8 mouse cellular contexts compared by ENCODE assay signal in the genomic region with DNA sequence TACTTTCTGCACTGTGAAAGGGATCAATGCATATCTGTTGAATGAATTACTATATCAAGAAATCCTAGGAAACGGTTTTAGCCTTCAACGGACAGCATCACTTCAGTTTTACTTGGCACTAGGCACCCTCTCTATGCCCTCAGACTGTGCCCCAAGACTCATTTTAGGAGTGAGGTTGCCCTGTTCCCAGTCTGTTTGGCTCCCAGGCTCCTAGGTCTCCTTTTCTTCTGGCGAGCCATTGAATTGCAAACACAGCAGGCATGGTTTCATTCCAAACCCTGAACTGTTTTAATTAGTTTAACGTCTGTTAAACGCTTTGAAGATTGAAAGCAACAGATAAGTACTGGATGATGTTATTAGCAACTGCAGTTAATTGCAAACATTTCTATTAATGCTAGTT. TPM values are rescaled to one million over a fixed set of nuclear protein-coding genes. Genes with fewer than 3 reads are reported as not detected.
DNase-seq lines count a peak whose midpoint lies in the region; ATAC-seq and TF ChIP-seq lines count a peak whose summit lies in the region.

No protein-coding gene starts in this region.

- no peak overlapping the region for H3K27ac ChIP-seq in layer of hippocampus, adult 2 months
- H3K27ac ChIP-seq in forebrain, embryonic 11.5 days (ENCODE audit: low read depth, low read length) = no peak overlapping the region
- no peak overlapping the region for H3K27ac ChIP-seq in intestine, embryonic 16.5 days (ENCODE audit: low read length)
- H3K27ac ChIP-seq in neural tube, embryonic 11.5 days (ENCODE audit: low read depth, low read length) = no peak overlapping the region

- WGBS in forebrain, embryonic 11.5 days = 36% methylated on average over 5 of the region's 5 CpGs
- WGBS in intestine, embryonic 16.5 days = 25% methylated on average over 5 of the region's 5 CpGs
- WGBS in neural tube, embryonic 11.5 days = 22% methylated on average over 5 of the region's 5 CpGs

- no peak overlapping the region for H3K9ac ChIP-seq in forebrain, embryonic 11.5 days (ENCODE audit: low read length)
- H3K9ac ChIP-seq in intestine, embryonic 16.5 days (ENCODE audit: low read depth, low read length) = no peak overlapping the region
- H3K9ac ChIP-seq in neural tube, embryonic 11.5 days (ENCODE audit: low read length) = no peak overlapping the region

- H3K4me2 ChIP-seq in forebrain, embryonic 11.5 days (ENCODE audit: low read depth, low read length, severe bottlenecking) = peak overlapping the region; percentile 55; the same call in 1 of the 2 replicates
- peak overlapping the region; percentile 85; the same call in 1 of the 2 replicates for H3K4me2 ChIP-seq in intestine, embryonic 16.5 days (ENCODE audit: low read depth, low read length)
- H3K4me2 ChIP-seq in neural tube, embryonic 11.5 days (ENCODE audit: low read depth) = peak overlapping the region; percentile 77

- DNase-seq in layer of hippocampus, adult 2 months (ENCODE audit: low spot score in 2 of 2) = no peak
- no peak for DNase-seq in layer of hippocampus, adult 9-10 months (ENCODE audit: low spot score)
- DNase-seq in forebrain, embryonic 11.5 days (ENCODE audit: low spot score) = no peak
- no peak for DNase-seq in neural tube, embryonic 11.5 days (ENCODE audit: low spot score)
- no peak for DNase-seq in layer of hippocampus, adult 9-11 months
- no peak for DNase-seq in thymus, postnatal 14 days
- DNase-seq in urinary bladder, postnatal 14 days (ENCODE audit: low spot score) = no peak

- peak; percentile 47 for ATAC-seq in forebrain, embryonic 11.5 days (replicated peaks; ENCODE audit: low FRiP score)
- ATAC-seq in intestine, embryonic 16.5 days = no peak
- ATAC-seq in neural tube, embryonic 11.5 days (ENCODE audit: insufficient read depth, low FRiP score, low TSS enrichment) = peak; percentile 25; the same call in 1 of the 2 replicates

- peak overlapping the region; percentile 69 for H3K4me3 ChIP-seq in layer of hippocampus, adult 2 months
- H3K4me3 ChIP-seq in forebrain, embryonic 11.5 days (ENCODE audit: low read depth, low read length) = peak overlapping the region; percentile 46; the same call in 1 of the 2 replicates
- H3K4me3 ChIP-seq in intestine, embryonic 16.5 days (ENCODE audit: low read length) = peak overlapping the region; percentile 58
- no peak overlapping the region; the same call in 1 of the 2 replicates for H3K4me3 ChIP-seq in neural tube, embryonic 11.5 days (ENCODE audit: low read depth, low read length)

- H3K36me3 ChIP-seq in forebrain, embryonic 11.5 days (ENCODE audit: control insufficient read depth, insufficient read depth, low read length) = no peaks in the 10 kb centered on the region
- no peaks in the 10 kb centered on the region for H3K36me3 ChIP-seq in intestine, embryonic 16.5 days (ENCODE audit: control insufficient read depth, insufficient read depth, low read length)
- H3K36me3 ChIP-seq in neural tube, embryonic 11.5 days (ENCODE audit: control insufficient read depth, insufficient read depth, low read length) = no peaks in the 10 kb centered on the region

- no peak for TF ChIP-seq CTCF in layer of hippocampus, adult 2 months (conservative IDR thresholded peaks at IDR 0.05)

- H3K4me1 ChIP-seq in forebrain, embryonic 11.5 days (replicated peaks; ENCODE audit: control insufficient read depth, insufficient read depth, low read length) = no peaks in the 10 kb centered on the region
- H3K4me1 ChIP-seq in intestine, embryonic 16.5 days (ENCODE audit: control insufficient read depth, insufficient read depth, low read length) = no peaks in the 10 kb centered on the region
- no peaks in the 10 kb centered on the region for H3K4me1 ChIP-seq in neural tube, embryonic 11.5 days (ENCODE audit: control insufficient read depth, insufficient read depth, low read length)

- H3K27me3 ChIP-seq in forebrain, embryonic 11.5 days (ENCODE audit: control insufficient read depth, insufficient read depth, low read length) = peaks cover 7% of the 10 kb centered on the region; the same call in 1 of the 2 replicates
- H3K27me3 ChIP-seq in intestine, embryonic 16.5 days (replicated peaks; ENCODE audit: control insufficient read depth, insufficient read depth, low read length) = no peaks in the 10 kb centered on the region
- H3K27me3 ChIP-seq in neural tube, embryonic 11.5 days (ENCODE audit: control insufficient read depth, insufficient read depth, low read length) = no peaks in the 10 kb centered on the region

- H3K9me3 ChIP-seq in forebrain, embryonic 11.5 days (ENCODE audit: control insufficient read depth, low read length) = no peaks in the 10 kb centered on the region
- H3K9me3 ChIP-seq in intestine, embryonic 16.5 days (ENCODE audit: control insufficient read depth, low read length) = no peaks in the 10 kb centered on the region
- no peaks in the 10 kb centered on the region for H3K9me3 ChIP-seq in neural tube, embryonic 11.5 days (ENCODE audit: control insufficient read depth, low read length)

RNA-seq across cellular contexts. Expression of a gene that starts 0.6 kb away (rescaled TPM):
- total RNA-seq in layer of hippocampus, adult 2 months (2021) = 1 to 10 TPM; 4.7 to 5.7 TPM
- 2.2 and 2.6 TPM in 2 replicates for polyA plus RNA-seq in forebrain, embryonic 11.5 days (2014; fragmentation: Nextera tagmentation; extraction: Ambion mirVana)
- polyA plus RNA-seq in intestine, embryonic 16.5 days (2015; fragmentation: Nextera tagmentation; extraction: Ambion mirVana) = 0.88 and 0.92 TPM in 2 replicates
- polyA plus RNA-seq in neural tube, embryonic 11.5 days (2014; fragmentation: Nextera tagmentation; extraction: Ambion mirVana) = 2.6 and 3.7 TPM in 2 replicates
